Mouse (Mus musculus): ENCODE data around the gene Gstp2. TPM values are rescaled to one million over a fixed set of nuclear protein-coding genes. Genes with fewer than 3 reads are reported as not detected.
"Not testable (repeated sequence)": the region's sequence is repeated elsewhere in the genome, so short reads cannot be mapped to it uniquely, and the experiment has no call there.

The Gstp2 gene
- polyA plus RNA-seq, 1 experiment = 32.1 TPM

DNA sequence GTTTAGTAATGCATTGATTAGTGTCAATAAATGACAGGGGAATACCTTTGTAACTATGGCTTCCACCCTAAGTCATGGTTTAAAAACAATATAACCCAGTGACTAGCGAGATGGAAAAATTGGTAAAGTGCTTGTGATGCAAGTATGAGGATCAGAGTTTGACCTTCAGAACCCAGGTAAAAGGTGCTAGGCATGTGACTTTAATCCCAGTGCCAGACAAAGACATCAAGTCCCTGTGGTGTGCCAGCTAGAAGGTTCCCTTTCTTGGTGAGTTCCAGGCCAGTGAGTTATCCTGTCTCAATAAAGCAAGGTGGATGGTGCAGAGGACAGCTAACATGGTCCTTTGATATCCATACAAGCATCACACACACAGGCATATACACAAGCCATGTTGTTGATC is 29.7 kb upstream of the Gstp2 start:
- no peak overlapping the region for H3K4me3 ChIP-seq (ENCODE audit: low read depth, low read length)
- H3K36me3 ChIP-seq (ENCODE audit: control insufficient read depth, insufficient read depth, low read length, poor library complexity, severe bottlenecking) = no peaks in the 10 kb centered on the region
- H3K9me3 ChIP-seq (replicated peaks; ENCODE audit: control insufficient read depth, insufficient read depth, low read length, poor library complexity, severe bottlenecking) = no peaks in the 10 kb centered on the region
- no peaks in the 10 kb centered on the region for H3K27me3 ChIP-seq (ENCODE audit: control insufficient read depth, insufficient read depth, low read length, poor library complexity, severe bottlenecking)
- no peaks in the 10 kb centered on the region for H3K4me1 ChIP-seq (ENCODE audit: control insufficient read depth, insufficient read depth, low read length)
- no peak overlapping the region for H3K9ac ChIP-seq (ENCODE audit: low read depth, poor library complexity, severe bottlenecking)
- no peak for TF ChIP-seq EP300 (IDR thresholded peaks at IDR 0.05; ENCODE audit: insufficient read depth, low read depth, low read length)
- TF ChIP-seq CTCF (IDR thresholded peaks at IDR 0.05; ENCODE audit: low read depth, low read length) = no peak
- TF ChIP-seq POLR2A (IDR thresholded peaks at IDR 0.05; ENCODE audit: insufficient read depth, low read length) = no peak
- H3K27ac ChIP-seq (ENCODE audit: insufficient read depth, low read length) = no peak overlapping the region

DNA sequence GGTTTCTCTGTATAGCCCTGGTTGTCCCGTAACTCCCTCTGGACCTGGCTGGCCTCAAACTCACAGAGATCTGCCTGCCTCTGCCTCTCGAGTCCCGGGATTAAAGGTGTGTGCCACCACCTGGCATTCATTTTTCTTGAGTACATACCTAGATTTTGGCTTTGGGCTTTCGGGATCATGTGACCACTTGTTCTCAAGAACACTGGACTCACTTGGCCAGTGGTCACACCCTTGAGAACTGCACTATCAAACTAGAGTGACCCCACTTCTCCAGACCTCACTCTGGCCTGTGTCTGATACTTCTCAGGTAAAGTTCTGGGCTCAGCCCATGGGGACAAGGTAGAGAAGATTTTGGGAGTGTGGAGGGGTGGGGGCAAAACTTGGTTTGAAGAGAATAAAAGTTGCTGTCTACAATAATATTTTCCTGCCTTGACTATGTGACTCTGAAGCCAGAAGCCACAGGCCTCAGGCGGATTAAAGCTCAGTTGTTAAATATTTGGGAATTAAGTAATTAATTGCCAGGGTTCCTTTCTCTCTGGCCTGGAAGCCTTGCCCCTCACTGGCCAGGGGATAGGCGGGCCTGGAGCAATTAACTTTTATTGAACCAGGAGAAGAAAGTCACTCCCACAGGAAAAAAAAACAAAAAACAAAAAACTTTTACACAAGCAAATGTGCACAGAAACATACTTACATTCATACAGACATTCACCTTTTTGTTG is 27.0 kb upstream of the Gstp2 start:
- Histone ChIP-seq H3K9me3 (replicated peaks; ENCODE audit: control insufficient read depth, insufficient read depth, low read length, poor library complexity, severe bottlenecking) (no peaks in the 10 kb centered on the region), H3K4me1 (ENCODE audit: control insufficient read depth, insufficient read depth, low read length) (no peaks in the 10 kb centered on the region), H3K27ac (ENCODE audit: insufficient read depth, low read length) (no peak overlapping the region), H3K9ac (ENCODE audit: low read depth, poor library complexity, severe bottlenecking) (no peak overlapping the region), H3K36me3 (ENCODE audit: control insufficient read depth, insufficient read depth, low read length, poor library complexity, severe bottlenecking) (no peaks in the 10 kb centered on the region), H3K27me3 (ENCODE audit: control insufficient read depth, insufficient read depth, low read length, poor library complexity, severe bottlenecking) (no peaks in the 10 kb centered on the region), H3K4me3 (ENCODE audit: low read depth, low read length) (no peak overlapping the region)
- no peak for TF ChIP-seq CTCF (IDR thresholded peaks at IDR 0.05; ENCODE audit: low read depth, low read length)
- TF ChIP-seq POLR2A (IDR thresholded peaks at IDR 0.05; ENCODE audit: insufficient read depth, low read length) = no peak
- no peak for TF ChIP-seq EP300 (IDR thresholded peaks at IDR 0.05; ENCODE audit: insufficient read depth, low read depth, low read length)

GRCm38 (mm10) chr19:4071406-4071805 is 25.6 kb upstream of the Gstp2 start:
- no peak overlapping the region for H3K9ac ChIP-seq (ENCODE audit: low read depth, poor library complexity, severe bottlenecking)
- TF ChIP-seq POLR2A (IDR thresholded peaks at IDR 0.05; ENCODE audit: insufficient read depth, low read length) (no peak), EP300 (IDR thresholded peaks at IDR 0.05; ENCODE audit: insufficient read depth, low read depth, low read length) (no peak), CTCF (IDR thresholded peaks at IDR 0.05; ENCODE audit: low read depth, low read length) (no peak)
- H3K4me3 ChIP-seq (ENCODE audit: low read depth, low read length) = no peak overlapping the region
- no peak overlapping the region for H3K27ac ChIP-seq (ENCODE audit: insufficient read depth, low read length)
- H3K4me1 ChIP-seq (ENCODE audit: control insufficient read depth, insufficient read depth, low read length) = no peaks in the 10 kb centered on the region
- H3K36me3 ChIP-seq (ENCODE audit: control insufficient read depth, insufficient read depth, low read length, poor library complexity, severe bottlenecking) = no peaks in the 10 kb centered on the region
- H3K27me3 ChIP-seq (ENCODE audit: control insufficient read depth, insufficient read depth, low read length, poor library complexity, severe bottlenecking) = no peaks in the 10 kb centered on the region
- 0 out of 2 replicates have a peak, but pooled peaks cover under 1% of the 10 kb centered on the region for H3K9me3 ChIP-seq (replicated peaks; ENCODE audit: control insufficient read depth, insufficient read depth, low read length, poor library complexity, severe bottlenecking)

DNA sequence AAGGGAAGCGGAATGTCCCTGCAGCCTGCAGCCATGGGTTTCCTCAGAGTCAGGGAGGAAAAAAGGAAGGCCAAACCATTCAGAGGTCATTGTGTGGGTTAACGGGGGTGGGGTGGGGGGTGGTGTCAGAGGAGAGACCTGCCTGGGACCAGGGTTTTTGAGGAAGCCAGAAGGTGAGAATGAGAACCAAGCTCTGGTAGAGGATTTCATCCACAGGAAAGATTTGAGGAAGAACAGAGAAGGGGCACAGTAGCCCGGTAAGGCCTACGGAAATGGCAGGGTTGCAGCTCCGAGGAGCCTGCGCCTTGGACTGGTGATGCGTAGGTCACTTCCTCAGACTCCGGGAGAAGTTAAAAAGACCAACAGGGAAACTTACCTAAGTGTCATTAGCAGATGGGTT is 24.9 kb upstream of the Gstp2 start:
- TF ChIP-seq EP300 (IDR thresholded peaks at IDR 0.05; ENCODE audit: insufficient read depth, low read depth, low read length) = no peak
- TF ChIP-seq POLR2A (IDR thresholded peaks at IDR 0.05; ENCODE audit: insufficient read depth, low read length) = no peak
- TF ChIP-seq CTCF (IDR thresholded peaks at IDR 0.05; ENCODE audit: low read depth, low read length) = no peak
- H3K36me3 ChIP-seq (ENCODE audit: control insufficient read depth, insufficient read depth, low read length, poor library complexity, severe bottlenecking) = no peaks in the 10 kb centered on the region
- H3K4me3 ChIP-seq (ENCODE audit: low read depth, low read length) = no peak overlapping the region
- no peak overlapping the region for H3K27ac ChIP-seq (ENCODE audit: insufficient read depth, low read length)
- 0 out of 2 replicates have a peak overlapping the region, but pooled peaks have one; percentile 42 for H3K9ac ChIP-seq (ENCODE audit: low read depth, poor library complexity, severe bottlenecking)
- H3K27me3 ChIP-seq (ENCODE audit: control insufficient read depth, insufficient read depth, low read length, poor library complexity, severe bottlenecking) = no peaks in the 10 kb centered on the region
- H3K9me3 ChIP-seq (replicated peaks; ENCODE audit: control insufficient read depth, insufficient read depth, low read length, poor library complexity, severe bottlenecking) = 0 out of 2 replicates have a peak, but pooled peaks cover 2% of the 10 kb centered on the region
- no peaks in the 10 kb centered on the region for H3K4me1 ChIP-seq (ENCODE audit: control insufficient read depth, insufficient read depth, low read length)

DNA sequence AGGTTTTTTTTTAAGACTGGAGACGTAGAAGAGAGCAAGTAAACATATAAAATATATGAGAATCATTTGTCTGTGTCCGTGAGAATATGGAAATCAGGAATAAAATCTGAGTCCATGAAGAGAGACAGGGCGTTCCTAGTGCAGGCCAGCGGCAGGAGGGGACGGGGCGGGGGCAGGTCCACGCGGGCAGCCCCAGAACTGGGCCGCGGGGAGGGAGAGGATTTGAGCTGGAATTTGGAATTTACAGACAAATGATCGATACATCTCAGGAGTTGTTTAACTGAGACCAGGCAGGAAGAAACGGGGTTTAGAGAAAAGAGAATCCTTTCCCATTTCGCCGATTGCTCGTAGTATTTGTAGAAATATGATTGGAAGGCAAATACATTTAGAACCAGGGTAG is 24.5 kb upstream of the Gstp2 start:
- Histone ChIP-seq H3K4me3 (ENCODE audit: low read depth, low read length) (no peak overlapping the region), H3K9me3 (replicated peaks; ENCODE audit: control insufficient read depth, insufficient read depth, low read length, poor library complexity, severe bottlenecking) (0 out of 2 replicates have a peak, but pooled peaks cover 2% of the 10 kb centered on the region), H3K4me1 (ENCODE audit: control insufficient read depth, insufficient read depth, low read length) (no peaks in the 10 kb centered on the region), H3K36me3 (ENCODE audit: control insufficient read depth, insufficient read depth, low read length, poor library complexity, severe bottlenecking) (no peaks in the 10 kb centered on the region), H3K27me3 (ENCODE audit: control insufficient read depth, insufficient read depth, low read length, poor library complexity, severe bottlenecking) (no peaks in the 10 kb centered on the region), H3K9ac (ENCODE audit: low read depth, poor library complexity, severe bottlenecking) (0 out of 2 replicates have a peak overlapping the region, but pooled peaks have one; percentile 42), H3K27ac (ENCODE audit: insufficient read depth, low read length) (no peak overlapping the region)
- TF ChIP-seq EP300 (IDR thresholded peaks at IDR 0.05; ENCODE audit: insufficient read depth, low read depth, low read length) = no peak
- no peak for TF ChIP-seq CTCF (IDR thresholded peaks at IDR 0.05; ENCODE audit: low read depth, low read length)
- no peak for TF ChIP-seq POLR2A (IDR thresholded peaks at IDR 0.05; ENCODE audit: insufficient read depth, low read length)

DNA sequence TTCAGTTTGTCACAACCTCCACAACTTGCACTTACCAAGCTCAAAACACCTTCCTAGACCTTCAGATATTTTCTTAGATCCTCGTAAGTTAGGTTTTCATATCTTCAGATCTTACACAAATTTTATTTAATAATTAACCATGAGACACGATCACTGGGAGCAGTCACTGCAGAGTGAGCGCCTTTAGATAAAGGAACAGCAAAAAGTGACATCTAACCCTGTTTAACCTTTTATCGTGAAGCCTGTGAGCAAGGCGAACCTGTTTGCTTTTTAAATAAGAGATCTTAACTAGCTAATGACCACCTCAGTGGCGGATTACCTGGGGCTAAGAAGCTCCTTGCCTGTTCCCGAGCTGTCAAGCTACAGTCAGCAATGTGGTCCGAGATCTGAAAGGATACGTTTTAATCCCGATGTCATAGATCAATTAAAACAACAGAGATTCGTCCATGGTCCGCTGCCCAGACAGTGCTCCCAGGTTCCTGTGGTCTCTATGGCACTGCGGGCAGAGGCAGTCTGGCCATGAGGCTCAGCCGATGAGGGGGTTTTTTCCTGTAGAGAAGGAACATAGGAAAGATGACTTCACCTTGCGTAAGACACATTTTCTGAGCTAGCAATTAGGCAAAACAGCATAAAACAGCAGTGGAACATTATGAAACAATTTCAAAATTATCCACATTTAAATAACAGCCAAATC is 23.0 kb upstream of the Gstp2 start:
- no peaks in the 10 kb centered on the region for H3K4me1 ChIP-seq (ENCODE audit: control insufficient read depth, insufficient read depth, low read length)
- H3K27me3 ChIP-seq (ENCODE audit: control insufficient read depth, insufficient read depth, low read length, poor library complexity, severe bottlenecking) = no peaks in the 10 kb centered on the region
- TF ChIP-seq CTCF (IDR thresholded peaks at IDR 0.05; ENCODE audit: low read depth, low read length) (no peak), EP300 (IDR thresholded peaks at IDR 0.05; ENCODE audit: insufficient read depth, low read depth, low read length) (no peak), POLR2A (IDR thresholded peaks at IDR 0.05; ENCODE audit: insufficient read depth, low read length) (no peak)
- H3K9ac ChIP-seq (ENCODE audit: low read depth, poor library complexity, severe bottlenecking) = no peak overlapping the region
- no peak overlapping the region for H3K4me3 ChIP-seq (ENCODE audit: low read depth, low read length)
- no peaks in the 10 kb centered on the region for H3K36me3 ChIP-seq (ENCODE audit: control insufficient read depth, insufficient read depth, low read length, poor library complexity, severe bottlenecking)
- H3K27ac ChIP-seq (ENCODE audit: insufficient read depth, low read length) = no peak overlapping the region
- H3K9me3 ChIP-seq (replicated peaks; ENCODE audit: control insufficient read depth, insufficient read depth, low read length, poor library complexity, severe bottlenecking) = 0 out of 2 replicates have a peak, but pooled peaks cover 2% of the 10 kb centered on the region

DNA sequence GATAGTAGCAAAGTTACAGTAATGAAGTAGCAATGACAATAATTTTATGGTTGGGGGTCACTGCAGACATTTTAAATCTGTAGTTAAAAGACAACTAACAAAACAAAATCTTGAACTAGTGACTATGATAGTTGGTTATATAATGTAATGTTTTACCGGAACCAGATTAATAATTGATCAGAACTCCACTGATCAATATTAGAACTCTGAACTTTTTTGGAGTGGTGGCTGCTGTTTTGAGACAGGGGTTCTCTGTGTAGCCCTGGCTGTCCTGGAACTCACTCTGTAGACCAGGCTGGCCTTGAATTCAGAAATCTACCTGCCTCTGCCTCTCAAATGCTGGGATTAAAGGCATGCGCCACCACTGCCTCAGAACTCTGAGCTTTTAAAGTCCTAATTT is 22.4 kb upstream of the Gstp2 start:
- not testable (repeated sequence) for H3K4me1 ChIP-seq (ENCODE audit: control insufficient read depth, insufficient read depth, low read length); H3K4me3 ChIP-seq (ENCODE audit: low read depth, low read length); H3K27me3 ChIP-seq (ENCODE audit: control insufficient read depth, insufficient read depth, low read length, poor library complexity, severe bottlenecking); H3K9ac ChIP-seq (ENCODE audit: low read depth, poor library complexity, severe bottlenecking); H3K9me3 ChIP-seq (replicated peaks; ENCODE audit: control insufficient read depth, insufficient read depth, low read length, poor library complexity, severe bottlenecking); H3K27ac ChIP-seq (ENCODE audit: insufficient read depth, low read length); H3K36me3 ChIP-seq (ENCODE audit: control insufficient read depth, insufficient read depth, low read length, poor library complexity, severe bottlenecking)
